Mouse (Mus musculus): ENCODE data around the gene Nfia.

Gene Nfia

DNA sequence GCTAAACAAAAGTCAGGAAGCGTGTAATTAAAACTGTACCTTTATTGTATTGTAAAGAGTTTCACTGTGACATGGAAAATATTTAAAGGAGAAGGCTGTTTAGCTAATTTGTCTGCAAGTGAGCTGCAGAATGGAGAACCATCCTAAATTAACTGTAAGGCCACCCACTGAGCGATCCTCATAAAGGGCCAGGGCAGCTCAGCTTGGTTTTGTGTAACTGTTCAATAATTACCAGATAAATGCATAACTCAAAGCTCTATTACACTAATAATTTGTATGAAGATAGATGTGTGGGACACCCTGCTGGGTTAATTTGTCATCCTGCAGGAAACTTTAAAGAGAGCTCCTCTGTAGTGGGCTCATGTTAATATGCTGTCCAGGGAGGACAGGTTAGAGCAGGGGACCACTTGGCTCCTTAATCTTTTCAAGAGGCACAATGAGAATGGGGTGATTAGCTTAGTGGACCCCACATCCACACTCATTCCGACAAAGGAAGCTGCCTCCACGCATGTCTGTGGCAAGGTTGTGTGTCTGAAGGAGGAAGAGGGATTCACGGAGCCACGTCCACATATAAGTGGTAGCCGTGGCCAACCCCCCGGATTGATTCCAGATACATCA lies 277.6 kb downstream of the Nfia start:
- in situ Hi-C loops (cut with MboI; ENCODE audit: low pct_unique_long_range_greater_than_20kb in 1 of 2, low sequenced_read_pairs in 2 of 2, unreplicated experiment in 1 of 2) = no loop called here

DNA sequence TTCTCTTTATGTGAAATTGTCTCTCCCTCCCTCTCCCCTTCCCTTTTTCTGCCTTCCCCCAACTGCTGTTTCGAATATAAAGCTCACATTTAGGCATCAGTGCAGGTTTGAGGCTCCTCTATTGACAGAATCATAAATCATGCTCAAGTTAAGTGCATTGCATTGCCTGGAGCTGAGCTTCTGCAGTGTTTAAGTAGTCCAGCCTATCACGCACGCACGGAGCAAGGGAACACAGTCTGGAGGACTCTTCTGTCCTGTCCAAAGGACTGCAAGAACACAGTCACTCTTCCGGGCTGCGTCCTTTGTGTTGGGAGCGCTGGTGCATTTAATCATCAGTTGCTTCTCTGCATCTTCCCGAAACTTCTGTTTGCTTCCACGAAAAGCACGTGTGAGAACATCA lies 278.2 kb downstream of the Nfia start:
- in situ Hi-C loops (cut with MboI; ENCODE audit: low pct_unique_long_range_greater_than_20kb in 1 of 2, low sequenced_read_pairs in 2 of 2, unreplicated experiment in 1 of 2) = no loop called here

DNA sequence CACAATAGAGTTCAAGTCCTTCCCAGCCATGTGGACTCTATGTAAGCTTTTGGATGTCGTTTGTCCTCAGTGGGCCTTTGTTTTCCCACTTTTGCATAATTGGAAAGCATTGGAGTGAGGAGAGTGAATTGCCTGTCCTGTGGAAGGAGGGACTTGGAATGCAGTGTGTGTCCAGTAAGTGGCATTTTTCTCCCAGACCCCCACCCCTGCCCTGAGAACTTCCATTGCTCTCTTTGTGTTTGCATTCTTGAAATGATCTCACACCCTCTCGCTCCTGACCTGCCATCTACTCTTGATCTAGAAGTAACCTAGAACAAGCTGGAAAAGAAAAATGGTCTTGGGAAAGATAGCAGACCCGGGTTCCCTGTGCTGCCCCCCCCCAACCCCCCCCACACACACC lies 278.8 kb downstream of the Nfia start:
- in situ Hi-C loops (cut with MboI; ENCODE audit: low pct_unique_long_range_greater_than_20kb in 1 of 2, low sequenced_read_pairs in 2 of 2, unreplicated experiment in 1 of 2) = no loop called here

DNA sequence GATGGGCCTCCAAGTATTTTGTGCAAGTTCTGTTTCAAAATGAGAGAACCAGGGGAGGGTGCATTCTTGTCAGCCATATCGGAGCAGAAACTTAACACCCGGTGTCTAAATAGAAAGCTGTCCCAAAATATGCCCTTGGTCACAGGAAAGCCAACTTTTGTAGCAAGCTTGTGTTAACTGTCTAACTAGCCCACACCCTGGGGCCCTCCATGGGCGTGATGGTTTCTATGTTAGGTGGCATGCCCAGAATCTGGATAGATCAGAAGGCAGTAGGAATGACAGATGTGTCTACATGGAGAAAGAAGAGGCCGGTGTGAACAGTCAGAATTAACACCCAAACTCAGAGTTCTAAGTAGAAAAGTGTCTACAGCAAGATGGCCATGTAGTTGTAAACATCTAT lies 282.5 kb downstream of the Nfia start:
- in situ Hi-C loops (cut with MboI; ENCODE audit: low pct_unique_long_range_greater_than_20kb in 1 of 2, low sequenced_read_pairs in 2 of 2, unreplicated experiment in 1 of 2) = no loop called here

DNA sequence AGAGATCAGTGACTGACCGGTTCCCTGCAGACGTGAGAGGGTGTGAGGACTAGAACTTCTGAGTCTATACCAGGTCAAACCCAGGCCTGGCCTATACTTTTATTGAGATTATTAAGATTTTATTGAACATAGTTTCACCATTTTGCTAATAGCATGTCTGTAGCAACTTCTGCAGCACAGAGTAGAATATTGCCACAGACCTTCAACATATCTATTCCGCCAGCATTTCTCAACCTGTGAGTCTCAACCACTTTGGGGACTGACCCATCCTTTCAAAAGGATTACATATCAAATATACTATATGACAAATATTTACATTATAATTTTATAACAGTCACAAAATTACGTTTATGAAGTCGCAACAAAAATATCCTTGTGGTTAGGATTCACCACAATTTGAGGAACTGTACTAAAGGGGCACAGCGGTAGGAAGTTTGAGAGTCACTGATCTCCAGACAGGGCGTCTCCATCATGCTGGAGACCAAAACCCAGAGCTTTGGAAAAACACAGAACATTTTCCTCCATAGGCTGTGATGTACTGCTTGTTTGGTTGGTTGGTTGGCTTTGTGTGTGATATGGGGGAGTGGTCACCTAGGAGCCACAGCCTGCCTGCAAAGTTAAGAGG lies 284.0 kb downstream of the Nfia start:
- in situ Hi-C loops (cut with MboI; ENCODE audit: low pct_unique_long_range_greater_than_20kb in 1 of 2, low sequenced_read_pairs in 2 of 2, unreplicated experiment in 1 of 2) = no loop called here

DNA sequence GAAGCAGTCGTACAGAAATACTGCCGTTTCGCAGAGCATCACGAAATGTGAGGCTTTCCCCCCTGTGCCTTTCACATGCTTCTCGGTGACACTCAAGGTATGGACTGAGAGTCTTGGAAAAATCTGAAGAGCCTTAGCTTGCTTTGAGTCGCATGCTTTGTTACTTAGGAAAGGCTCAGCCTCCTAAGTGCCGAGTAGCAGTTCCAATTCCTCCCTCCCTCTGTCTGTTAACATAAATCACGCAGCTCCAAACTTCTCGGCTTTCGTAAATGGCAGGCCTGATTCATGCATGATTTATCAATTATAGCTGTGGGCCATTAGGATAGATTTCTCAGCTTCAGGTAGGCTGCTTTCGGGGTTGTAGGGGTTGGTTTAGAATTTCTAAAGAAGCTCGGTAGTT lies 284.7 kb downstream of the Nfia start:
- in situ Hi-C loops (cut with MboI; ENCODE audit: low pct_unique_long_range_greater_than_20kb in 1 of 2, low sequenced_read_pairs in 2 of 2, unreplicated experiment in 1 of 2) = no loop called here

DNA sequence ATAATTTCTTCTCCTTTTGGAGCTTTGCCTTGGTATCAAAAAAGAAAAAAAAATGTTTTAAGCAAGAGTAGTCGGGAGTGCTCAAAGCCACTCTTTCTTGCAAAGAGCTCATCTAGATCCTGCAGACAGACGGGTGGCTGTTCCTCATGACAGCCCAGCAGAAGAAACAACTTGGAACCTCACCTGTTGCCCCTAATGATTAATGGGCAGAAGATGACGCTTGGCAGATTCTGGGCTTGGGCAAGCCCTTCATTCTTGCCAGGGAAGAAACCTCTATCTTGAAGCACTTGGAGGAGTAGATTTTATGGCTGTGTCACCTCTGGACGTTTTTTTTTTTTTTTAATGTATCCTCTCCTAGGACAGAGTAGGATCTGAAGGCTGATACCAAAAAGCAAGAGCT lies 285.2 kb downstream of the Nfia start:
- in situ Hi-C loops (cut with MboI; ENCODE audit: low pct_unique_long_range_greater_than_20kb in 1 of 2, low sequenced_read_pairs in 2 of 2, unreplicated experiment in 1 of 2) = no loop called here

DNA sequence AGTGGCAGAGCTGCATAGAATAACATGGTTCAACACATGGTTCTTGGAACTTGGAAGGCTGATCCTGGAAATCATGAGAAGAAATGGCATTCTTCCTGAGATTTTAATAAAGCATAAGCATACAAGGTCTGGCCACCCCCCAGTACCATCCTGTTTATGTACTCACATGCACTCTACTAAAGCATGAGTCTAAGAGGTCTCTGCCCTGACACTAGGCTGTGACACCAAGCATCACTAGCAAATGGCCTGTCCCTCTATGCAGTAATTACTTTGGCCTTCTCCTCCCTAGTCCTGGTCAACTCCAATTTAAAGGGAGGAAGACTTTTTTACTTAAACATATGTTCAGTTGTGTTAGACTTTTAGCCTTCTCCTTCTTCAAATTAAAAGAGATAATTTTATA lies 285.6 kb downstream of the Nfia start:
- in situ Hi-C loops (cut with MboI; ENCODE audit: low pct_unique_long_range_greater_than_20kb in 1 of 2, low sequenced_read_pairs in 2 of 2, unreplicated experiment in 1 of 2) = no loop called here

DNA sequence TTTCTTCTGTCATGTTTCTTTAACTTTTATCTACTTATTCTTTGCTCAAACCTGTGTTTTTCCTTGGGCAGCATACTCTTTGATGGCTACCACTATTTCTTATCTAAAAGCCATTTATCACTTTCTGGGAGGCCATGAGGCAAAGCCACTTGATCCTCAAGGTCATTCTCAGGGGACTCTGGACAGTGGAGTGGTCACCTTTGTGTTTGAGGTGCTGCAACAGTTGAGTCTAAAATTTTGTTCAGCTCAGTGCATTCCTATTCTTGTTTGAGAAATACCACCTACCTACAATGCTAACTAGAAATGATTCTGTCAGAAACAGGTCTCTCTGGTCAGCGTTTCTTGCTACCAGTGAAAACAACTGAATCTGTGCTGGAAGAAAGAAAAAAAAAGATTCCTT lies 288.1 kb downstream of the Nfia start:
- in situ Hi-C loops (cut with MboI; ENCODE audit: low pct_unique_long_range_greater_than_20kb in 1 of 2, low sequenced_read_pairs in 2 of 2, unreplicated experiment in 1 of 2) = no loop called here

DNA sequence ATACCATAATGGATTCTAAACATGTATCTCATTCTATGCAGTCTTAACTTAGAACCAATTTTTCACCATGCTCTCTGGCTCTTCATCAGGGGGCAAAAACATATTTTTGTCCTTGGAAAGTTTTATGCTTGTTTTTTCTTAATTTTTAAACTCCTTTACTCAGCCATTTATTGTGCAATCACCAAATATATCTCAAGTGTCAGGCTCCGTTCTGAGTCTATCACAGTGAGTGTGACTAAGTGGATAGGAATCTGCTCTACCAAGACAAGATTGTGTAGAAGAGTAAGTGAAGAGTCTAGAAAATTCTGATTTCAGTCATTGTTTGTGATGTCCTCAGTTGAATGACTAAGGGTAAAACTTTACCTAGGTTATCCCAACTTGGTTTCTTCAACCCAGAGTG lies 288.6 kb downstream of the Nfia start:
- in situ Hi-C loops (cut with MboI; ENCODE audit: low pct_unique_long_range_greater_than_20kb in 1 of 2, low sequenced_read_pairs in 2 of 2, unreplicated experiment in 1 of 2) = no loop called here

DNA sequence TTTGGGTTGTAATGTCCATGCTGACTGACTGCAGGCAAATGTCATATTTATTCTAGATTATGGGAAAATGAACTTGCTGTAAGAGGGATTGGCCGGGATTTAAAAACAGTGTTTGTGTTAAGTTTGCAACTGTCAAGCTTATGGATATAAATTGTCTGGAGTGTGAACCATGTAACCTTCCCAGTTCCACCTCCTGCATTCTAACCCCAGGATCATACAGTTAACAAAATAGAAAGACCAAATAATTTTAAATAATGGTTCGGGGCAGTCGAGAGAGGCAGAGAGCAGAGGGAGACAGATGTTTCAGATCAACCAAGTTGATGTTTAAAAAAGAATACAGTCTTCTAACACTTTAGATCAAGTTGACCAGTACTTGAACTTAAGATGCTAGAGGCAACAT lies 290.7 kb downstream of the Nfia start:
- in situ Hi-C loops (cut with MboI; ENCODE audit: low pct_unique_long_range_greater_than_20kb in 1 of 2, low sequenced_read_pairs in 2 of 2, unreplicated experiment in 1 of 2) = no loop called here

DNA sequence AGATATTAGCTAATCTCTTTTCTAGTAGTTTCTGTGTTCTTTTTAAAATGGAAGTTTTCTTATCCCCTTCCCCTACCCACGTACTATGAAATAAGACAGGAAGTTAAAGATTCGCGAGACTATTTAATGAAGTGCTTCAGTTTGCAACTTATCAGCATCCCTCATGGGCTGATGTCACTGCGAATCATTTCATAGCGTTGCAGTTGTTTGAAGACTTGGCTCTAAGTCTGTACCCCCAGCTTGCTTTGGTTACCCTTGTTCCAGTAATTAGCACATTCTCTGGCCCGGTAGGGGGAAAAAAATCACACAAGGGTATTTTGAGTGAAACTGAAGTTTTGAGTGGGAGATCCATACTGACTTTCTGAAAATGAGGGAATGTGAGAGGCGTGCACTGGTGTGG lies 303.6 kb downstream of the Nfia start:
- in situ Hi-C loops (cut with MboI; ENCODE audit: low pct_unique_long_range_greater_than_20kb in 1 of 2, low sequenced_read_pairs in 2 of 2, unreplicated experiment in 1 of 2) = no loop called here

DNA sequence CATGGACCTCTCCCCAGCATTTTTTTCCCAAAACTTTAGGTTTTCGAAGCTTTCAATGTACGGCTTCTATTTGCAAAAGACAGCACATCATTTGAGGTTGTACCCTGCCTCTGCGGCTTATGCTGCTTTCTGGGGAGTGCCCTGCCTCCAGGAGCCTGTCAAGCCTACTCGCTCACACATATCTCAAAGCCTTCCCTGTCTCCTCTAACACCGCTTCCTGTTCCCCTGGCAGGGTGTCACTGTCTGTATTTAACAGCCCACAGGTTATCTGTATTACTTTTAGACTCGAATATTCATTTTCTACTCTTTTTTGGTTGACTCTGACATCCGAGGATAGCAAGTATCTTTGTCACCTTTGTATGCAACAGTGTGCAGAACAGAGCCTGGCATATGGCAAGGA lies 304.1 kb downstream of the Nfia start:
- in situ Hi-C loops (cut with MboI; ENCODE audit: low pct_unique_long_range_greater_than_20kb in 1 of 2, low sequenced_read_pairs in 2 of 2, unreplicated experiment in 1 of 2) = no loop called here

DNA sequence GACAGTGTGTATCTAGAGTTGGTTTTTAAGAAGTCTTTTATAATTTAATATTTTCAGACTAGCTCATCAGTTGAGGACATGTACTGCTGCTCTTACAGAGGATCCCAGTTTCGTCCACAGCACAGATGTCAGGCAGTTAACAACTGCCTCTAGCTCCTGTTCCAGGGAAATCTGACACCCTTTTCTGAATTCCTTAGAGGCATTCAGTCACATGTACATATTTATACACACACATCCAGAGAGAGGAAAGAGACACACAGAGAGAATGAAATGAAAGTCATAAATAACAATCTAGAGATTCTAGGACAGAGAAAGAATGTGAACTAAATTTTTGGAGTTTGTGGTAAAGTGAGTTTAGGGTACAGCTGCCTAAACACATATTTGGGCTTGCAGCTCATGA lies 308.1 kb downstream of the Nfia start:
- in situ Hi-C loops (cut with MboI; ENCODE audit: low pct_unique_long_range_greater_than_20kb in 1 of 2, low sequenced_read_pairs in 2 of 2, unreplicated experiment in 1 of 2) = no loop called here

DNA sequence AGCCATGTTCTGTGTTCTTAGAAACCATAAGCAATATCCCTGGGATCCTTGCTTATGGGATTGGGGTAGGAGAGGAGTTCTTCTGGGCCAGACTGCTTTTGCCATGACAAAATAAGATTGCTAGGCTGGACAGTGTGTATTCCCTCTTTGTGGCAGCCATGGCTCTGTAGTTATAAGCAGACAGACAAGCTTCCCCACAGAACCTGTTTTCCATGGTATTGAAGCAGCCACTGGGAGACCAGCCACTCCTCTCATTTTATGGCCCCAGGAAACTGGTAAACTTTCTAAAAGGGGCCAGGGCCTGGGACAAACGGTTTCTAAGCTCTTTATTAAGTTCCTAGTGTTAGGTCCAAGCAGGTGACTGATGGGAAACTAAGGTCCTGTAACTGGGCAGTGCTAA lies 309.4 kb downstream of the Nfia start:
- in situ Hi-C loops (cut with MboI; ENCODE audit: low pct_unique_long_range_greater_than_20kb in 1 of 2, low sequenced_read_pairs in 2 of 2, unreplicated experiment in 1 of 2) = no loop called here

DNA sequence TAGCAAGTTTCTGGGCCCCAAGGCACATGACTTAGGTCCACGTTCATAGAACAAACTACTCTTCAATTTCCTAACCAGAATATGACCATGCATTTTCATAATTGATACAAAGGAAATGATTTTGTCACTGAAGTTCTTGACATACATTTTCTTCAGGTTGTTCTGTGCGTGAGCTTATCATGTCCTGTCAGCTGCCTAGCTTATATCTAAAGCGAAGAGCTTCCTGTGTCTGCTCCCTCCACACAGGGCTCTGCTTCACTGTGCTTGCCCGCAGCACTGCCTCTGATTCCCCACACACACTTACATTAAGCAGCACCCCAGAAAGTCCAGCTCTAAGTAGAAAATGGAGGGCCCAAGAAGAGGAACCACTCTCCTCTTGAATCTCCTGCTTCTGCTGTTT lies 310.0 kb downstream of the Nfia start:
- in situ Hi-C loops (cut with MboI; ENCODE audit: low pct_unique_long_range_greater_than_20kb in 1 of 2, low sequenced_read_pairs in 2 of 2, unreplicated experiment in 1 of 2) = no loop called here

DNA sequence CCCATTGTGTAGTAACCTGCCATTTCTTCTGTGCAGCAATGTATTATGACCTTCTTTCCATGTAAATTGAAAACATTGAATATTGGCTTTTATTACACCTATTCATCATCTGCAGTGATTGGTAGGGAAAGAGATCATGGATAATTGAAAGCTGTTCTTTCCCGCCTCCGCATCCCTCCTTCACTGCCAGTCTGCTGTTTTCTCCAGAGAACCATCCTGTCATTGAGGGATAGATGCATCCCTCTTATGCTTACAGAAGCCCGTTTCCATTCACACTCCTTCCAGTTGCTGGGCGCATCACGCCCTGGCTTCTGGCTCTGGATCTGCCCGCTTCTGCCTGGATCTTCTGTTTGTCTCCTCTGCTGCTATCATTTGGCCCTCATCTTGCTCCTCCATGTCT lies 312.5 kb downstream of the Nfia start:
- in situ Hi-C loops (cut with MboI; ENCODE audit: low pct_unique_long_range_greater_than_20kb in 1 of 2, low sequenced_read_pairs in 2 of 2, unreplicated experiment in 1 of 2) = no loop called here

DNA sequence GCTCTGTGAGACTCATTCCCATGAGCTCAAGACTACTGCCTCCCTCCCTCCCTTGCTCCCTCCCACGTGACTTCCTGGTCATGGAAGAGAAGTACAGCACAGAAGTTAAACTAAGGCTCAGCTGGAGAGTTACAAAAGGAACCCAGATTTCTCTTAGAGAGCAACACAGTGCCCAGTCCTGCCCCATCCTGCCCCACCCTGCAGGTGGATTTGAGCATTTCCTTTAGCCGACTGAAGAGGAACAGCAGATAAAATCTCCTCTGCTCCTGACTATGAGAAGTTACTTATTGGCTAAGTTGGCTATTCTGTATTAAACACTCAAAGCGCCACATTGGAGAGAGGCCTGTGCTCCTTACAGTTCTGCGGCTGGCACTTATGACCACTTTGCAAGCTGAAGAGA lies 314.4 kb downstream of the Nfia start:
- in situ Hi-C loops (cut with MboI; ENCODE audit: low pct_unique_long_range_greater_than_20kb in 1 of 2, low sequenced_read_pairs in 2 of 2, unreplicated experiment in 1 of 2) = no loop called here

DNA sequence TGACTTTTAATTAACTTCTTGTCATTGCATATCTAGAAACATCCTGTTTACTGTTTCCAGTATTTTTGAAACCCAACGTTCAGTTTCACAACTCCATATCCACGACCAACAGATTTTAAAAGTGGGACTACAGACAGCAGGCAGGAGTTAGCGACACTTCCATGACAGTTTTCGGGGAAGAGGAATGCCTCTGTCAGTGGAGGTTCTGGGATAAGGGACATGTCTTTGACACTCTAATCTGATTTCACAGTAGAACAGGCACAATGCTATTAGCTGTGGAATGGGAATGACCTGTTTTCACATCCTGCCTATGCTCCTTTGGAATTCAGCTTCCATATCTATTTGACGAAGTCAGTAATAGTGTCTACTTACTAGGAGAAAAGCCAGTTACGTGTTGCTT lies 317.5 kb downstream of the Nfia start:
- in situ Hi-C loops (cut with MboI; ENCODE audit: low pct_unique_long_range_greater_than_20kb in 1 of 2, low sequenced_read_pairs in 2 of 2, unreplicated experiment in 1 of 2) = no loop called here

DNA sequence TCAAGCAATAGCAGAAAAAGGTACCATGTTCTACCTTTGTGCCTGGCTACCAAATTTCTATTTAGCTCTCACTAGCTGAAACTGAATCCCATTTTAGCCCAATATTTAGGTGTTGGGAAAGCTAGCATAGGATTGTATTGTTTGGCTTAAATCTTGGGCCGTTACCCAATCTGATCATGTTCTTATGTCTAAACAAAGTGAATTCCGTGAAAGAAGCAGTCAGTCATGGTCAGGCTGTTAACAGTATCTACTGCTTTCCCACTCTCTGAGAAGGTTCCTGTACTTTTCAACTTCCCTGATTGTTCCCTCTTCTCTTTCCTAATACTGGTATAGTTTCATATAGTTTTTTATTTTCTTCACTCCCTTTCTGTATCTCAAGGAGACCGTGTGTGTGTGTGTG lies 318.1 kb downstream of the Nfia start:
- in situ Hi-C loops (cut with MboI; ENCODE audit: low pct_unique_long_range_greater_than_20kb in 1 of 2, low sequenced_read_pairs in 2 of 2, unreplicated experiment in 1 of 2) = no loop called here

DNA sequence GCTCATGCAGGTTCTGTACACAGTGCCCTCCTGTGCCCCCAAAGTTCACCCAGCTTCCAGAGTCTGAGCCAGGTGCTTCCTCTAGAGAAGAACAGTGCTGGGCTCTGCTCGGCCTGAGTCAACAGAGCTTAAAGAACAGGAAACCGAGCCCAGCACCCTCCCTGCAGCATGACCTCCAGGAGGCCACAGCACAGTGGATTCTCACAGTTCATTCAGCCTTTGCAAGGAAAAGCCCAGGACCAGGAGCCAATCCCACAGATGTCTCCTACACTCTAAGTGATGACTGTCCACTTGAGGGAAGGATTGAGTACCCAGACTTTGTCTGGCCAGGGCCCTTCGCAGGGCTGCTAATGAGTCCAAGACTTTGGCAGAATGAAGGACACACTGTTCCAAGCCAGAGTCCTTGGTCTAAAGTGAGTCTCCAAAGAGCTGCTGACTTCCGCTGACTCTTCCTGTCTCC lies 318.9 kb downstream of the Nfia start:
- in situ Hi-C loops (cut with MboI; ENCODE audit: low pct_unique_long_range_greater_than_20kb in 1 of 2, low sequenced_read_pairs in 2 of 2, unreplicated experiment in 1 of 2) = no loop called here

Data from mouse embryonic stem cell (cell line).